Mouse (Mus musculus): ENCODE results near the gene Mynn.
"Not testable (repeated sequence)": the region's sequence is repeated elsewhere in the genome, so short reads cannot be mapped to it uniquely, and the experiment has no call there.

Mynn gene

GRCm38 (mm10) chr3:30602065-30602739 is at the start of gene Mynn:
Mynn (plus strand) TSS chr3:30602065.
- DNase-seq, result peak; percentile 97

- no peak for DNase-seq
These were observed 48.1 kb upstream of the Mynn start for GRCm38 (mm10) chr3:30553741-30554140.

DNA sequence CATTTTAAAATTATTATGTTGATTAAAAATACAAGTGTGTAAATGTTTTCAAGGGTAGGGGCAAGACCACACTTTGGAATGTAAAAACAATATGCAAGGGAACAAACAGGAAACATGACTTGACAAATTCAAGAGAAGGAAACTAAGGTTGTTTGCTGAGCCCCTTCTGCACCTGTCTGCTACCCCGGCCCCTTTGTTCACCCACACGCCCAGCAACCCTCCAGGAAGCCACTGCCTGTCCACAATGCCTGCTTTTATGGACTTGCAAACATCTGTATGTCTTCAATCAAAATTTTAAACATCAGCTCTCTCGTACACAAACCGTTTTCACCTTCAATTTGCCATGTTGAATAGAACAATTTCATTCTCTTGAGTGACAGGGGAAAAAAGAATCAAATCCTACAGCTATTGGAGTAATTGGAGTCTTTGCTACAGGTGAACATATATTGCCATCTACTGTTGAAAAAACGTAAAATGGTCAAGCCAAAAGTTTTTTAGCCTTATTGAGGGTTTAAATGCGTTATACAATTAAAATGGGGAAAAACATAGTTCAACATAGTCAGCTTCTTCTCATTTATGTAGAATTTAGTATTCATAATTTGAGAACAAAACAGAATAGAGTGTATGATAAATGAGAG is 41.1 kb upstream of the Mynn start:
- no peak for DNase-seq

DNA sequence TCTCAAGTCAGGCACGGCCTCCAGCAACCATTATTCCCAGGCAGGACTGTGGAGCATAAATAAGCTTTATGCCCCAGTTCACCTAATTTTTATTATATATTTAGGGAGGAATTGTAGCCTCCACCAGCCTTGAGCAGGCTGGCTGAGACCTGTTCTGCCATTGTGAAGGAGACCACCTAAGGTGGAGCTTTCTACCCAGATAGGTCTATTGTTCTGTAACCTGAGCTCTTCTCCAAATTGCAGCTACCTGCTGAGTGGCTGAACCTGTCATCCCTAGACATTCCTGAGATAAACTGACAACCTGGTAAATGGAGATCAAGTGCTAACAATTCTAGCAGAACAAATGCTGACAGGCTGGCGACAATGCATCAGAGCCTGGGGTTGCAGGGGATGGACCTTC is 35.5 kb upstream of the Mynn start:
- not testable (repeated sequence) for DNase-seq

DNA sequence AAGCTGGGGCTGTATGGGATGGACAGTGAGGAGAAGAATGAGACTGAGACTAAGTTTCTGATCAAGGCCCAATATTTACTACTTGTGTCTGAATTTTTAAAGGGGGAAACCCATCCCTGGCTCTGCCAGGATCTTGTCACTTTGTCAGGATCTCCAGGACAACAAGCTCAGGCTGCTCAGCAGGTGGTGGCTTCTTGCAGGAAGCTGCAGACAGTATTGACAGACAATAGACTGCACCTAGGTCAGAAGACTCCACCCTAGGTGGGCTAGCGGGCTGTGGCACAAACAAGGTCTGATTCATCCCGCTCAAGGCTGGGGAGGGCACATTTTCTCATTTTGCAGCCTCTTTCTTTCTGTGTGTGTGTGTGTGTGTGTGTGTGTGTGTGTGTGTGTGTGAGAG is 28.3 kb upstream of the Mynn start:
- no peak for DNase-seq

- no peak for DNase-seq
These were observed 13.0 kb upstream of the Mynn start for GRCm38 (mm10) chr3:30588865-30589264.

- no peak for DNase-seq
These were observed 9.4 kb upstream of the Mynn start for GRCm38 (mm10) chr3:30592418-30592853.

GRCm38 (mm10) chr3:30593719-30594485 is 8.0 kb upstream of the Mynn start:
- DNase-seq, result no peak

DNA sequence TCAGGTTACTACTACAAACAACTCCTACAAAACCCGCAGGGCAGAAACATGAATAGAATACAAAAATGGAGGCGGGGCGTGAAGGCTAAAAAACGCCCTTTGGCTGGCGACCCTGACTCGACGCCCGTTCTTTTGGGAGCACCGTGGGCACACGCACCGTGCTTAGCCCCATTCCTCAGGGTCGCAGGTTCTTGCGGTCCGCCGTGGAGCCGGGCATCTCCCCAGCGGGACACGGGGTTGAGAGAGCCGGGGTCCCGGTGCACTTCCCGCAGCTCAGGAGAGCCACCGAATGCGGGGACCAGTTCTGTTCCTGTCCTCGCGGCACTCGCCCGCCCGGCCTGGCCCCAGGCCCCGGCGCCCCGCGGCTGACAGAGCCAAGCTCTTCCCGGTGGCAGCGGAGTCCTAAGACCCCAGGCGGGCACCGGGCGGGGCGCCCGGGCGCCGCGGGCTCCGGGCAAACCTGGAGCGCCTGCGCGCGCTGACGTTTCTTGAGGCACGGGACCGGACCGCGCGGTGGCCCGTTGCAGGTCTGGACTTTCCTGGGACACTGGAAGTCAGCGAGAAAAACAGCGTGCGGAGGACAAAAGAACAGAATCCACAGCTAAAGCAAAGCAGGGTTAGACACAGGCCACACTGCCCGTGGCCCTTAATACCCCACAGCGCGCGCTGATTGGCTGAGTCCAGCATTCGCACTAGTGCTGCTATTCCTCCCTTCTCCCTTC is 6.6 kb upstream of the Mynn start:
- DNase-seq, result peak; percentile 56 to 71

DNA sequence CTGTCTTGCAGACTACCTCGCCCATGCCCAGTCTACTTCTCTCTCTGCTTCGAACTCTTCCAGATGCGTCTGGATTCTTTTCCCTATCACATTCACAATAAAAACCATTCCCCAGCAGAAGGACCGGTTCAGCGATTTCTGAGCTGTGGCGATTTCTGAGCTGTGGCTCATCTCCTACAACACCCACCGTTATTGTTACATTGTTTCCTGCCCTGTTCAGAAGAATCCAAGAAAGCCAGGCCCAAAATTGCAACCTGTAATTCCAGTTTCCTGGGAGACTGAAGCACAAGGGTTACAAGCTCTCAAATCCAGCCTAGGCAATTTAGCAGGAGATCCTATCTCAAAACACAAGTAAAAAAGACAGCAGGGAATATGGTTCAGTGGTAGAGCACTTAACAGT is 4.6 kb upstream of the Mynn start:
- DNase-seq, result no peak

DNA sequence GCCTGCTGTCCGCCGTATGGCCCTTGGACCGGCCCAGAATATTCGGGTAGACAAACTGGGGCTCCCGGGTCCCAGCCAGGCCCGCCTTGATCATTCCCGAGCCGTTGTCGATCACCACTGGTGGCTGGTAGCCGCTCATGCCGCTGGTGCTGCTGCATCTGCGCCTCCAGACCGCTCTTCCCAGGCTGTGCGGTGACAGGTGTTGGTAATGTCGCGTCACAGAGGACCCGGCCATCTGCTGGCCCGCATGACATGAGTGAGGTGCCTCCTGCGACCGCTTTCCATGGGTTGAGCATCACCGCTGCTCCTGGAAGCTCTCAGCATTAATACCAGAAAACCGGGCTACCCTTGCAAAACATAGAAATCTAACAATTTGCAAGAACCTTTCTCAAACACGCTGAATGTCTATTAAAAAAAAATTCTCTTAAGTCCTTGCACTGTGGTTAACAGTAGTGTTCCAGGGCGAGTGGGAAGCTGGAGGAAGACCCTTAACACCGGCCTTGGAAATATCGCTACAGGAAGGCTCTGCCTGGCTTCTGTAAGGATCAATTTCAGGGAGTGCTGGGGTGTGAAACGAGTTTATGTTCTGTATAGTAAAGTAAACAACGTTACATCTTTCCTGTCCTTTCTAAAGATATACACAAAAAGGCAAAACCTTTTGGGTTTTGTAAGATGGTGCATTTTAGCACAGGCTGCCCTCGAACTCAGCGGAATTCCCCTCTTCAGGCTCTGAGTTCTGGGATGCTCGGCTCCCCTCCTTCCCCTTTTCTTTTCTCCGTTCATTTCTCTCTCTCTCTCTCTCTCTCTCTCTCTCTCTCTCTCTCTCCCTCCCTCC is 1.9 kb upstream of the Mynn start, which contains the start of gene Actrt3:
Gene Actrt3, minus strand, starts transcription at position 229 of the 835 bp plus-strand sequence.
- peak; percentile 80 to 82 for DNase-seq

- DNase-seq, result peak; percentile 43 to 67
These were observed 1.1 kb upstream of the Mynn start for GRCm38 (mm10) chr3:30600717-30601116.

GRCm38 (mm10) chr3:30601175-30601574 is 690 bp upstream of the Mynn start:
- peak; percentile 86 to 94 for DNase-seq

DNA sequence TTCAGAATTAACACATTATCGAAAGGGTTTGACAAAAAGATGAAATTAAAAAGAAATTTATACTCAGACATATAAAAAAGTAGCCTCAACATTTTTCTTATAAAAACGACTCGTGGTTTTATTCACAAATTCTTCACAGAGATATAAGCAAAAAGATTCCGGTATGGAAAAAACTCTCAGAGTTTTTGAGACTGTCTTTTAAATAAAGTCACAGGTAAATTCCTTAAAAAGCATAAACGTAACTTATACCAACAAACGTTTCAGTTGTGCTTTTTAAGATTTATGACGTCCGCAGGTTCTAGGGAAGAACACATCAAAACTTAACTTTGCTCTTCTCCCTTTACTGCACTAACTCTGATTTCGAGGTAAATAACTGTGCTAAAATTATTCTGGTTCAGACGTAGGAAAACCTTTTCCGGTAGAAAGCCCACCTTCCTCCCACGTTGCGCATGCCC is 228 bp upstream of the Mynn start:
- DNase-seq, result no peak

DNA sequence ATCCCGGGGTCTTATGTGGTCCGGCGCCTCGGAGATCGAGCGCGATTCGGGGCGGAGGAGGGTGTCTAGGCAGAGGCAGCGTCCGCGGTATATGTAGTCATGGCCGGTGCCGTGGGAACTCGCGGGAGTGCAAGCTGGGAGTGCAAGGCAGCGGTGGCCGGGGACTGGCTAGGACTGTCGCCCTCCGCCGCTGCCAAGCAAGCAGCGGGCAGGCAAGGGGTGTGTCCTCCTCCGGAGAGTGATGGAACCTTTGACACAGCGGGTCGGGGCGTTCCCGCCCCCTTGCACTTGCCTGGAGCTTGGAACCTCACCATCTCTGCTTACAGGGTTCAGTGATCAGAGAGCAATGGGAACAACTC is 854 bp downstream of the Mynn start:
- no peak for DNase-seq

- DNase-seq, result no peak
These were observed 1.4 kb downstream of the Mynn start for GRCm38 (mm10) chr3:30603256-30603655.

GRCm38 (mm10) chr3:30608999-30609398 is 7.1 kb downstream of the Mynn start:
- DNase-seq, result no peak

DNA sequence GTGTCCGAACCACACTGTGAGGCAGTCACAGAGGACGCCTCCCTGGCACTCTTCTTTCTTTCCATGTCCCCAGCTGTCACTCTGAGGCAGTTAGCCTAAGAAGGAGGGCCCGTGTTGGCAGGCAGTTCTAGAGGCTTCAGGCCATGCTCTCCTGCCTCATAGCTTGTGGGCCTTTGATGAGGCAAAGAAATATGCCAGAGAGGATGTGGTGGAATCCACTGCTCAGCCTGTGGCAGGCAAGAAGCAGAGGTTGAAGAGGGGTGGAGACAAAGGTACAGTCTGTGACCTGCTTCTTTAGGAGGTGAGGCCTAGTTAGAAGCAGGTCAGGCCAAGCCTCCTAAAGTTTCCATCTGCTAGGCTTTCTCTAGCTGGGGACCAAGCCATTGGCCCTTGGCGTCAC is 9.1 kb downstream of the Mynn start:
- DNase-seq, result no peak

- no peak for DNase-seq
These were observed 18.3 kb downstream of the Mynn start for GRCm38 (mm10) chr3:30620132-30620531.

GRCm38 (mm10) chr3:30633681-30634080 is 31.8 kb downstream of the Mynn start:
- no peak for DNase-seq

DNA sequence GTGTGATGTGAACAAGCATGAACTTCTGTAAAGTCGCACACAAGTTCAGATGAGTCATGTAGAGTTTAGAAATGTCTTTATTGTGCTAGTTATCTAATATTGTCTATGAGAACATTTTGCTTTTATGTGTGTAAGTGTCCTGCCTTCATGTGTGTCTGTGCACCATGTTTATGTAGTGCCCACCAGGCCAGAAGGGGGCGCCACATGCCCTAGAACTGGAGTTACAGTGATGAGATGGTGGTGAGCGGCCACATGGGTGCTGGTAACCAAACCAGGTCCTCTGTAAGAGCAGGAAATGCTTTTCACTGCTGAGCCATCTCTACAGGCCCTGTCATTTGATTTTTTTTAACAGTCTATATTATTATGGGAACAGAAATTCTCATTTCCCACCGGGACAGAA is 33.8 kb downstream of the Mynn start:
- DNase-seq, result no peak

DNA sequence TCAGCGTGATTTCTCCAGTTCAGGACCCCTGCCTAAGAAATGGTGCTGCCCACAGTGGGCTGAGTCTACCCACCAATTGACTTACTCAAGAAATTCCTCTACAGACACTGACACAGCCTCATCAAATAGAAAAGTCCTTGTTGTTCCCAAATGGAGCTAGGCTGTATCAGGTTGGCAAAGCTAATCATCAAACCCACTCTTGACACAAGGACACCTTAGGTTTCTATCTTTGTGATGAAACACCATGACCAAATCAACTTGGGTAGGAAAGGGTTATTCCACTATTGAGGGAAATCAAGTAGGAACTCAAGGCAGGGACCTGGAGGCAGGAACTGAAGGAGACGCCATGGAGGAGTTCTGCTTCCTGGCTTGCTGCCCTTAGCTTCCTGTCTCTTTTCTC is 42.3 kb downstream of the Mynn start, which contains the start of gene Lrriq4:
Gene Lrriq4, plus strand, starts transcription at position 301 of the 400 bp plus-strand sequence.
- DNase-seq, result no peak

Data from cerebellum, adult 18-20 months (tissue).